Mouse (Mus musculus): ENCODE data around the gene Ksr1. TPM values are rescaled to one million over a fixed set of nuclear protein-coding genes. Genes with fewer than 3 reads are reported as not detected.

The Ksr1 gene
- polyA plus RNA-seq, 1 experiment from 2014 or later = 8.6 TPM

DNA sequence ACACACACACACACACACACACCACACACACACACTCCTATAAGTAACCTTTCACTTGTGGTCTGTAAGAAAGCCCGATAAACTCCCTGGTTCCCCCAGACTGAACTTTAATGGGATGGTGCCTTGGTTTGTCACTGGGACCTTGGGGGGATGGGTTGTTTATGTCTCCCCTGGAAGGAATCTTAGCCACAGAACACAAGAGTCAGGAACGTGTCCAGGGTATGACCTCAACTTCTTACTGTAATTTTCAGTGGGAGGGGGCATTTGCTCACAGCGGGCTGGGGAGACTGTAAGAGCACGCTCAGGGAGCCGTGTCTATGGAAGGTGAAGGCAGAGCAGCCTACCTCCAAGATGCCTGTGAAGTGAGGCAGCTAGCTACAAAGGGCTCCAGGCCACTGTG, 49.5 kb downstream of the Ksr1 start:
- no peak for ATAC-seq (ENCODE audit: low read depth)
- Histone ChIP-seq H3K9ac (replicated peaks; ENCODE audit: low read depth, low read length) (no peak overlapping the region), H3K36me3 (ENCODE audit: control insufficient read depth, insufficient read depth, low read length) (no peaks in the 10 kb centered on the region), H3K27me3 (ENCODE audit: control insufficient read depth, insufficient read depth, low read length) (no peaks in the 10 kb centered on the region), H3K4me1 (ENCODE audit: control insufficient read depth, insufficient read depth, low read length) (peaks cover 15% of the 10 kb centered on the region; the same call in 1 of the 2 replicates), H3K4me3 (ENCODE audit: low read depth, low read length) (no peak overlapping the region), H3K9me3 (ENCODE audit: control insufficient read depth, low read length) (no peaks in the 10 kb centered on the region), H3K27ac (ENCODE audit: low read depth, low read length) (no peak overlapping the region), H3K4me2 (ENCODE audit: low read depth, low read length) (no peak overlapping the region)
- WGBS = 73% methylated on average over 5 of the region's 5 CpGs

DNA sequence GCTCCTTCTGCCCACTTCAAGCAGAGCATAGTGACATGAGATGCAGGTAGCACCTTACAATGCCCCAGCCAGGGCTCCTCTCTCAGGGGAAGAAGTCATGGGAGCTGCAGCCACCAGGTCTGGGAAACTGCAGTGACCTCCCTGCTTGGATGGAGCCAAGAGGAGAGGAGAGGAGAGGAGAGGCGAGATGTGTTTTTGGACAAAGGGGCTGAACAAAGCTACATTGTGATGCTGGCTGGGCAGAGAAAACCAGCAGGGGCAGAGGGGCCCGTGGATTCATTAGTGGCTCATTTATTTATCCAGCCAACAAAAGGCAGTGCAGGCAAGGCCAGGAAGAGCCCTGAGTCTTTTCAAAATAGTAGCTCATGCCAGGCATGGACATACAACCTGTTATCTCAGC, 50.5 kb downstream of the Ksr1 start:
- H3K4me1 ChIP-seq (ENCODE audit: control insufficient read depth, insufficient read depth, low read length) = peaks cover 15% of the 10 kb centered on the region; the same call in 1 of the 2 replicates
- H3K27ac ChIP-seq (ENCODE audit: low read depth, low read length) = no peak overlapping the region; the same call in 1 of the 2 replicates
- no peak overlapping the region for H3K4me3 ChIP-seq (ENCODE audit: low read depth, low read length)
- no peaks in the 10 kb centered on the region for H3K9me3 ChIP-seq (ENCODE audit: control insufficient read depth, low read length)
- ATAC-seq (ENCODE audit: low read depth) = peak; percentile 11; the same call in 1 of the 2 replicates
- WGBS = 7% methylated on average over 2 of the region's 2 CpGs
- no peak overlapping the region for H3K4me2 ChIP-seq (ENCODE audit: low read depth, low read length)
- no peaks in the 10 kb centered on the region for H3K27me3 ChIP-seq (ENCODE audit: control insufficient read depth, insufficient read depth, low read length)
- H3K36me3 ChIP-seq (ENCODE audit: control insufficient read depth, insufficient read depth, low read length) = no peaks in the 10 kb centered on the region
- no peak overlapping the region for H3K9ac ChIP-seq (replicated peaks; ENCODE audit: low read depth, low read length)

DNA sequence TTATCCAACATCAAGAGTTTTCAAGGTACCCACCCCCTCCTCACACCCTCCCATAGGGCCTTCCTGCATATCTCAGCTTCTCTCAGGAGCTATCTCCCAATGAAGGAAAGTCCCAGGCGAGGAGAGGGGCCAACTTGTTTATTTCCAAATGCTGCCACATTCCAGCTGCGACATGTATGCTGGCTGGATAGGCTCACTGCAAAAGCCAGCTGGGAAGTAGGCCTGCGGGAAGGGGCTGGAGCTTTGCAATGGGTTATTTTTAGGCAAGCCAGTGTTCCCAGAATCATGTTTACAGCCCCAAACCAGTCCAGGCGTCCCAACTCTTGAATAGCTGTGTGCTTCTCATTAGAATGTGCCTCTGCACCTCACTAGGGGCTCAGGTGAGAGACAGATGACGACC, 51.5 kb downstream of the Ksr1 start:
- H3K27ac ChIP-seq (ENCODE audit: low read depth, low read length) = peak overlapping the region; percentile 46; the same call in 1 of the 2 replicates
- peaks cover 15% of the 10 kb centered on the region; the same call in 1 of the 2 replicates for H3K4me1 ChIP-seq (ENCODE audit: control insufficient read depth, insufficient read depth, low read length)
- H3K4me2 ChIP-seq (ENCODE audit: low read depth, low read length) = no peak overlapping the region
- ATAC-seq (ENCODE audit: low read depth) = no peak
- no peaks in the 10 kb centered on the region for H3K27me3 ChIP-seq (ENCODE audit: control insufficient read depth, insufficient read depth, low read length)
- H3K9me3 ChIP-seq (ENCODE audit: control insufficient read depth, low read length) = no peaks in the 10 kb centered on the region
- H3K9ac ChIP-seq (replicated peaks; ENCODE audit: low read depth, low read length) = no peak overlapping the region
- no peak overlapping the region for H3K4me3 ChIP-seq (ENCODE audit: low read depth, low read length)
- H3K36me3 ChIP-seq (ENCODE audit: control insufficient read depth, insufficient read depth, low read length) = no peaks in the 10 kb centered on the region
- WGBS = 55% methylated on average over 5 of the region's 5 CpGs

DNA sequence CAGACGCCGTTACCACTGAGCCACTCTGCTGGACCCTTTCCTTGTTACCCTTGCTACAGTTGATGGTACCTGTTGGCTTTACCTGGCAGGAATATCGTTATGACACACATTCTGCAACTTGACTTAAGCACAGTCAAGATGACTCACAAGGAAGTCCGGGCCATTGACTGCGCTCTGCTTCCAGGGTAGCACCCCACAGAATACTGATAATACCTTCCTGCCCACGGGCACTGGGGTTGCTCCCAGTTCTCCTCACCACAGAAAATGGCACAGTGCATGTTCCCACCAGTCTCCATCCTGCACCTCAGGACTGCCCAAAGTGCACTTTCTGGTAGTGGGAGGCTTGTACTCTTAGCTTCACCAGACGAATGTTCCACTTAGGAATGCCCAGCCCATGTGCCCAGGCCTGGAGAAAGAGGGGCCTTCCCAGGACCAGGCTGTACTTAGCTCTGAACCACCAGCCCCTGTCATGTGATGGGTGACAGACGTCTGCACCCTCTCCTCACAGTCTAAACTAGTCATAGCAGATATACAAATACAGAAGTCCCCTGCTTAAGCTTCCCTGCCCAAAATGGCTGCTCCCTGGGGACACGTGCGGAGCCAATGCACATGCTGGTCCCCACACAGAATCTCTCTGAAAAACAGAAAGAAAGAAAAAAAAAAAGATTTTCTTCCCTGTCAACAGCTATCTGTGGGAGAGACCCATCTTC, 52.1 kb downstream of the Ksr1 start:
- WGBS = 88% methylated on average over 10 of the region's 10 CpGs
- Histone ChIP-seq H3K27ac (ENCODE audit: low read depth, low read length) (peak overlapping the region; percentile 34; the same call in 1 of the 2 replicates), H3K4me2 (ENCODE audit: low read depth, low read length) (no peak overlapping the region), H3K9me3 (ENCODE audit: control insufficient read depth, low read length) (no peaks in the 10 kb centered on the region), H3K4me1 (ENCODE audit: control insufficient read depth, insufficient read depth, low read length) (peaks cover 10% of the 10 kb centered on the region; the same call in 1 of the 2 replicates), H3K9ac (replicated peaks; ENCODE audit: low read depth, low read length) (no peak overlapping the region), H3K36me3 (ENCODE audit: control insufficient read depth, insufficient read depth, low read length) (no peaks in the 10 kb centered on the region), H3K27me3 (ENCODE audit: control insufficient read depth, insufficient read depth, low read length) (no peaks in the 10 kb centered on the region), H3K4me3 (ENCODE audit: low read depth, low read length) (no peak overlapping the region)
- ATAC-seq (ENCODE audit: low read depth) = no peak

DNA sequence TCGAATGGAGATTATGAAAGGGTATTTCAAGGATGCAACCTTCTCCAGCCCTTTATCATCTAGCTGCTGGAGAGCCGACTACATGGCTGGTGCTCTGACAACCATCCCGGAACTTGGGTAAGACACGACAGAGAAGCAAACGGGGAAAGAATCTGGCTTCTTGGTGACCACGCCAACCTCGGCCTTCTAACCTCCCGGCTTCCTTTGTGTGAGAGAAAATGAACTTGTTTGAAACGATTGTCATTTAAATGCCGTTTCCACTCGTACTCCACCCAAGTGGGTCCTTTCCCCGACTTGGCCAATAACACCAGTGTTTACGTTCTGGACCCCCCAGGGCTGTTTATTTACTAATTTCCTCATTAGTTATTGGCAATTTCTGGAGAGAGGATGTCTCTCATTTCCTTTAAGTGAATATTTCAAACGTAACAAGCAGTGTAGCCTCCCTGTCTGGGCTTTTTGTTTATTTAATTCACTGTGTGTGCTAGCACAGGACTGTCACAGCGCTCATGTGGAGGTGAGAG, 52.8 kb downstream of the Ksr1 start:
- Histone ChIP-seq H3K36me3 (ENCODE audit: control insufficient read depth, insufficient read depth, low read length) (no peaks in the 10 kb centered on the region), H3K4me1 (ENCODE audit: control insufficient read depth, insufficient read depth, low read length) (peaks cover 10% of the 10 kb centered on the region; the same call in 1 of the 2 replicates), H3K27ac (ENCODE audit: low read depth, low read length) (no peak overlapping the region), H3K4me2 (ENCODE audit: low read depth, low read length) (no peak overlapping the region), H3K9ac (replicated peaks; ENCODE audit: low read depth, low read length) (no peak overlapping the region), H3K4me3 (ENCODE audit: low read depth, low read length) (no peak overlapping the region), H3K27me3 (ENCODE audit: control insufficient read depth, insufficient read depth, low read length) (no peaks in the 10 kb centered on the region), H3K9me3 (ENCODE audit: control insufficient read depth, low read length) (no peaks in the 10 kb centered on the region)
- no peak for ATAC-seq (ENCODE audit: low read depth)
- WGBS = 47% methylated on average over 15 of the region's 15 CpGs

DNA sequence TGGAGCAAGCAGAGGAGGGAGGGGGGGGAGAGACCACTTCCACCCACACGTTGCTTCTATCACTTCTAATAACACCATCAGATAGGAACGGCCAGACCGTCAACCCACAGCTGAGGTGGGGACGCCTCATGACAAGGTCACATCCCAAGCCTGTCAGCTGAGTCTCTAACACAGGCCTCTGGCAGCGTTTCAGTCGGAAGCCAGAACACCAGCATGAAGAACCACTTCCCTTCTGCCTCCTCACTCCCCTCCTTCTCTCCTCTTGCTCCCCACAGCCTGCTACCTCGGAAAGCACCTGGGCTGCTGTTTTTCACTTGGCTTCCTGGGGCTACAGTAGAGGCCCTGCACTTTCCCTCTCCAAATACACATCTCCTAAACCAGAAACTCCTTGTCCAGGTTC, 53.4 kb downstream of the Ksr1 start:
- Histone ChIP-seq H3K4me3 (ENCODE audit: low read depth, low read length) (no peak overlapping the region), H3K27me3 (ENCODE audit: control insufficient read depth, insufficient read depth, low read length) (no peaks in the 10 kb centered on the region)

DNA sequence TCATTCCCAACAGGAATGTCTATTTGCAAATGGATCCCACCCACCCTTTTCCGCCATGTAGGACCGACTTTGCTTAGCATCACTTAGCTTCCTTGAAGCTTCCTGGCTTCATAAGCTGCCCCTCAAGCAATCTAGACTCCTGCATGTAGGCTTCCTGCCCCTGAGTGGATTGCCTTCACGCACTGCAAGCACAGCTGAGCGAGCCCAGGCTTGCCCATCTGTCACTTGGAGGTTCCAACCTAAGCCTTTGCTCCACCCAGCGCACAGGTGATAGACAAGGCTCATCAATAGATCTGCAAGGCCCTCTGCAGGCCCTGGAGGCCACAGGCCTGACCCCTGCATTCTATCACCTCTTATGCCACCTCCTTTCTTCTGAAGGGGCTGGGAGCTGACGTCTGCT, 54.0 kb downstream of the Ksr1 start:
- Histone ChIP-seq H3K4me2 (ENCODE audit: low read depth, low read length) (no peak overlapping the region), H3K36me3 (ENCODE audit: control insufficient read depth, insufficient read depth, low read length) (no peaks in the 10 kb centered on the region), H3K27ac (ENCODE audit: low read depth, low read length) (no peak overlapping the region), H3K9me3 (ENCODE audit: control insufficient read depth, low read length) (no peaks in the 10 kb centered on the region), H3K9ac (replicated peaks; ENCODE audit: low read depth, low read length) (no peak overlapping the region), H3K4me3 (ENCODE audit: low read depth, low read length) (no peak overlapping the region), H3K27me3 (ENCODE audit: control insufficient read depth, insufficient read depth, low read length) (no peaks in the 10 kb centered on the region), H3K4me1 (ENCODE audit: control insufficient read depth, insufficient read depth, low read length) (peaks cover 10% of the 10 kb centered on the region; the same call in 1 of the 2 replicates)
- 95% methylated on average over 6 of the region's 6 CpGs for WGBS
- ATAC-seq (ENCODE audit: low read depth) = no peak

More for the DNA sequence above, 53.4 kb downstream of the Ksr1 start:
- no peak for ATAC-seq (ENCODE audit: low read depth)
- no peak overlapping the region for H3K27ac ChIP-seq (ENCODE audit: low read depth, low read length)
- 92% methylated on average over 7 of the region's 7 CpGs for WGBS
- H3K4me2 ChIP-seq (ENCODE audit: low read depth, low read length) = no peak overlapping the region
- H3K36me3 ChIP-seq (ENCODE audit: control insufficient read depth, insufficient read depth, low read length) = no peaks in the 10 kb centered on the region
- H3K4me1 ChIP-seq (ENCODE audit: control insufficient read depth, insufficient read depth, low read length) = peaks cover 10% of the 10 kb centered on the region; the same call in 1 of the 2 replicates
- no peaks in the 10 kb centered on the region for H3K9me3 ChIP-seq (ENCODE audit: control insufficient read depth, low read length)
- no peak overlapping the region for H3K9ac ChIP-seq (replicated peaks; ENCODE audit: low read depth, low read length)

DNA sequence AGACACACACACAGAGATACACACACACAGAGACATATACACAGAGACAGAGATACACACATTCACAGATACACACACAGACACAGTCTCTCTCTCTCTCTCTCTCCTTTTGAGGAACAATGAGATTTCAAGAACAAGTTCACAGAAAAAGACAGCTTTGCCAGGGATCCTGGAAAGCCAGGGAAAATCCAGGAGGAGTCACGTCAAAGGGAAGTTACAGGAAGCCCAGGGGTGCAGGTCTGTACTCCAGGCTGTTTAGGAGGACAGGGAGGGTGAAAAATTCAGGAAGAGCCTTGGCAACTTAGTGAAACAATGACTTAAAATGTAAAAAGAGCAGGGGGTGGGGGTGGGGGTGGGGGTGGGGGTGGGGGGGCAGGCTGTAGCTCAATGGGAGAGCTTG, 56.5 kb downstream of the Ksr1 start:
- H3K27ac ChIP-seq (ENCODE audit: low read depth, low read length) = no peak overlapping the region
- H3K27me3 ChIP-seq (ENCODE audit: control insufficient read depth, insufficient read depth, low read length) = no peaks in the 10 kb centered on the region
- H3K4me3 ChIP-seq (ENCODE audit: low read depth, low read length) = no peak overlapping the region
- H3K9ac ChIP-seq (replicated peaks; ENCODE audit: low read depth, low read length) = no peak overlapping the region
- H3K4me2 ChIP-seq (ENCODE audit: low read depth, low read length) = no peak overlapping the region
- H3K36me3 ChIP-seq (ENCODE audit: control insufficient read depth, insufficient read depth, low read length) = no peaks in the 10 kb centered on the region
- H3K9me3 ChIP-seq (ENCODE audit: control insufficient read depth, low read length) = no peaks in the 10 kb centered on the region
- ATAC-seq (ENCODE audit: low read depth) = no peak
- H3K4me1 ChIP-seq (ENCODE audit: control insufficient read depth, insufficient read depth, low read length) = 0 out of 2 replicates have a peak, but pooled peaks cover 2% of the 10 kb centered on the region
- 72% methylated on average over 1 of the region's 1 CpGs for WGBS

DNA sequence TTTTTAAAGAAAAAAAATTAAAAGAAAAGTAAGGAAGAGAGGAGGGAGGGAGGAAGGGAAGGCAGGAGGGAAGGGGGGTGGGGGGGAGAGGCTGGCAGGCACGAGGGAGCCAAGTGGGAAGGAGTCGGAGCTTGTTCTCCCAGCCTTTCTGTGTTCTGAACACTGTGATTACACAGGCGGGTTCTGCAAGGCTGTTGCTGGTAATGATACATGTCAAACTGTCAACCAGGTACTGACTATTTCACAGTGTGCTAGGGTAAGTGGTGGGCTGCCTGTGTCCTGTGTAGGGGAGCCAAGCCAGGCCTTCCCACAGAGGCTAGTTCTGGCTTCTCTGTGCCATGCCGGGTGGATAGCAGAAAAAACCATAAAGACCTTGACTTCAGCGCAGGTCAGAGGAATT, 57.2 kb downstream of the Ksr1 start:
- Histone ChIP-seq H3K4me3 (ENCODE audit: low read depth, low read length) (no peak overlapping the region), H3K27ac (ENCODE audit: low read depth, low read length) (no peak overlapping the region), H3K4me2 (ENCODE audit: low read depth, low read length) (no peak overlapping the region), H3K36me3 (ENCODE audit: control insufficient read depth, insufficient read depth, low read length) (no peaks in the 10 kb centered on the region), H3K9ac (replicated peaks; ENCODE audit: low read depth, low read length) (no peak overlapping the region), H3K9me3 (ENCODE audit: control insufficient read depth, low read length) (no peaks in the 10 kb centered on the region), H3K4me1 (ENCODE audit: control insufficient read depth, insufficient read depth, low read length) (no peaks in the 10 kb centered on the region), H3K27me3 (ENCODE audit: control insufficient read depth, insufficient read depth, low read length) (no peaks in the 10 kb centered on the region)
- 73% methylated on average over 5 of the region's 5 CpGs for WGBS
- ATAC-seq (ENCODE audit: low read depth) = no peak

Measured in neural tube, embryonic 14.5 days (tissue).